Mouse (Mus musculus) myocyte (in vitro differentiated cells): ENCODE results near the gene Acp5.

Experiments
- CEBPB ChIP-seq: IDR thresholded peaks from 2 replicates; pipeline ENCODE4 v1.6.1; 2011; ENCODE audit warnings: mild to moderate bottlenecking, moderate library complexity; ENCODE audit not compliant: poor library complexity, insufficient read depth, severe bottlenecking
- E2F4 ChIP-seq: IDR thresholded peaks from one replicate; pipeline ENCODE4 v1.6.1; 2011; ENCODE audit warnings: mild to moderate bottlenecking, control low read depth, moderate library complexity; ENCODE audit not compliant: insufficient read depth
- MAX ChIP-seq: IDR thresholded peaks from one replicate; pipeline ENCODE4 v1.6.1; 2011; ENCODE audit warnings: low read depth, mild to moderate bottlenecking, control low read depth
- MYOD1 ChIP-seq, 3 experiments: IDR thresholded peaks; one replicate each; pipeline ENCODE4 v1.6.1; 2011; ENCODE audit warnings: control low read depth in 2 of 3, low read depth in 2 of 3, mild to moderate bottlenecking in 2 of 3, moderate library complexity in 1 of 3; ENCODE audit not compliant: insufficient read length in 2 of 3, control insufficient read depth in 1 of 3
- POLR2A ChIP-seq: IDR thresholded peaks from one replicate; pipeline ENCODE4 v1.6.1; 2011; ENCODE audit warnings: low read depth, mild to moderate bottlenecking, control low read depth, moderate library complexity; ENCODE audit not compliant: insufficient read length
- POLR2AphosphoS2 ChIP-seq: IDR thresholded peaks from one replicate; pipeline ENCODE4 v1.6.1; 2011; ENCODE audit warnings: low read depth, control low read depth; ENCODE audit not compliant: insufficient read length
- REST ChIP-seq: IDR thresholded peaks from one replicate; pipeline ENCODE4 v1.6.1; 2011; ENCODE audit warnings: mild to moderate bottlenecking, control low read depth, moderate library complexity; ENCODE audit not compliant: insufficient read depth, insufficient read length
- SRF ChIP-seq: IDR thresholded peaks from one replicate; pipeline ENCODE4 v1.6.1; 2011; ENCODE audit warnings: low read depth; ENCODE audit not compliant: control insufficient read depth, insufficient read length
- USF1 ChIP-seq: IDR thresholded peaks from one replicate; pipeline ENCODE4 v1.6.1; 2011; ENCODE audit warnings: low read depth, mild to moderate bottlenecking, control low read depth, moderate library complexity

DNA sequence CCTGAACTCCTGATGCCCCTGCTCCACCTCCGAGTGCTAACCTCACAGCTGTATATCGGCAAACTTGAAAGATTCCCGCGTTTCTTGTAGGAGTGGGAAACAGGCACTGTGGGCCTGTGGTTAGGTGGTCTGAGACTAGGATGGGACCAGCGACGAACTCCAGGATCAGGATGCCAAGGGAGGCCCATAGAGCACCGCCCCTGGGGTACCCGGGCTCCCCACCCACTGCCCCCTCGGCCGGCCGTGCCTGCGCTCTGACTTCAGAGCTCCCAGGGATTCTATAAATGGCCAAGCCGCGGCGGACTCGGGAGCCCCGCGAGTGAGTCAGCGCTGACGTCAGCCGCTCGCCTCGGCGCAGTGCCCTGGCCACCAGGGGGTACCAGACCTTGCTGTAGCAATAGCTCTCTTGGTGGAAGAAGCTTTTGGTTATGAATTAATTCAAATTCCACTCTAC, 39.6 kb downstream of the Acp5 start:
- TF ChIP-seq POLR2AphosphoS2: no peak
- no peak for TF ChIP-seq MAX
- no peak for TF ChIP-seq POLR2A
- peak; percentile 47 for TF ChIP-seq SRF
- TF ChIP-seq REST: no peak
- TF ChIP-seq E2F4: no peak
- TF ChIP-seq USF1: no peak
- TF ChIP-seq CEBPB: no peak
- TF ChIP-seq MYOD1 (IDR thresholded peaks at IDR 0.05; ENCODE audit: control insufficient read depth in 1 of 3, insufficient read length in 2 of 3, low read depth in 2 of 3): no peak
